Mouse (Mus musculus): ENCODE results near the gene Dpp6. TPM values are rescaled to one million over a fixed set of nuclear protein-coding genes. Genes with fewer than 3 reads are reported as not detected.

Dpp6 gene
- polyA plus RNA-seq, 1 experiment from 2014 or later: 22.8 TPM

DNA sequence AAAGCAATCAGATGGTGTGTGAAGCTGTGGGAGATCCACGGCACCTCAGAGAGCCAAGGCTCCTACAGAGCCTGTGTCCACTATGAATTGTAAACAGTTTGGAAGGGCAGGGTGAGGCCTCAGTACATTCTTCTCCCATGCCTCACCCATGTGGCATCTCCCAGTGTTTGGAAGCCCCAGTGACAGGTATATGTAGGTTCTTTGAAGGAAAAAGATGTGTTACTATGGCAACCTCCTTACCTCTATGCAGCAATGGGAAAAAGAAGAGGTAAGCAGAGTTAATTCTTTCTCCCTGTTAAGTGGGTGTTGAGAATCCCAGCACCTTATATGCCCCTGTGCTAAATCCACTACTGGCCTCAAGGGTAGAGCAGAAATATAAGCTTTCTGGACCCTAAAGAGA lies 351.5 kb downstream of the Dpp6 start:
- 83% methylated on average over 1 of the region's 1 CpGs for WGBS
- no peaks in the 10 kb centered on the region for H3K9me3 ChIP-seq

DNA sequence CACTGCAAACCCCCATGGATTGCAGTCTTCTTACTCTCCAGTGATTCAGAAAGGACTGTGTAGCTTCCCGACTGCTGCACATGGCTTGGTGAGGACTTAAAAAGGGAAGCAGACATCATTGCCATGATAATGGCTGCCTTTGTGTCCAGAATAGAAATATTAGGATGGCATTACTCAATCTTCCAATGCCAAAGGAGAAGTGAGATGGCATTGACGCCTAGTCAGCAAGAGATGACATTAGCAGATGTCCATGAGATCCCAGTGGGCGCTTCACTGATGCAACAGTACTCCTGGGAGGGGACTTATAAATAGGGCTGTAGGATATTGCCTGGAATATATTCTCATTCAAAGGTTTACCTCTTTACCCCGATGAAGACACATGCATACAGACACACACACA lies 368.0 kb downstream of the Dpp6 start:
- H3K4me3 ChIP-seq: no peak overlapping the region
- no peaks in the 10 kb centered on the region for H3K4me1 ChIP-seq
- H3K27ac ChIP-seq: no peak overlapping the region
- no peaks in the 10 kb centered on the region for H3K9me3 ChIP-seq
- H3K27me3 ChIP-seq (replicated peaks): no peaks in the 10 kb centered on the region
- ATAC-seq (ENCODE audit: low FRiP score, low read depth): no peak
- H3K9ac ChIP-seq: no peak overlapping the region
- H3K36me3 ChIP-seq: no peaks in the 10 kb centered on the region
- WGBS: 88% methylated on average over 4 of the region's 4 CpGs
- H3K4me2 ChIP-seq (replicated peaks): no peak overlapping the region

More for the DNA sequence above, 351.5 kb downstream of the Dpp6 start:
- Histone ChIP-seq H3K9ac (no peak overlapping the region), H3K4me3 (no peak overlapping the region), H3K36me3 (no peaks in the 10 kb centered on the region), H3K4me1 (no peaks in the 10 kb centered on the region), H3K27me3 (replicated peaks) (no peaks in the 10 kb centered on the region), H3K4me2 (replicated peaks) (no peak overlapping the region), H3K27ac (no peak overlapping the region)
- ATAC-seq (ENCODE audit: low FRiP score, low read depth): no peak

GRCm38 (mm10) chr5:27191242-27191969 lies 374.4 kb downstream of the Dpp6 start:
- ATAC-seq (ENCODE audit: low FRiP score, low read depth): peak; percentile 77

GRCm38 (mm10) chr5:27194157-27194556 lies 377.2 kb downstream of the Dpp6 start:
- H3K27me3 ChIP-seq (replicated peaks): no peaks in the 10 kb centered on the region
- WGBS: 94% methylated on average over 3 of the region's 3 CpGs
- no peak overlapping the region for H3K4me3 ChIP-seq
- no peak overlapping the region for H3K9ac ChIP-seq
- H3K4me1 ChIP-seq: no peaks in the 10 kb centered on the region
- no peaks in the 10 kb centered on the region for H3K9me3 ChIP-seq
- no peak overlapping the region for H3K4me2 ChIP-seq (replicated peaks)
- ATAC-seq (ENCODE audit: low FRiP score, low read depth): no peak
- no peaks in the 10 kb centered on the region for H3K36me3 ChIP-seq
- H3K27ac ChIP-seq: no peak overlapping the region

More at GRCm38 (mm10) chr5:27191242-27191969, 374.4 kb downstream of the Dpp6 start:
- H3K36me3 ChIP-seq: no peaks in the 10 kb centered on the region
- 62% methylated on average over 5 of the region's 5 CpGs for WGBS
- H3K4me3 ChIP-seq: no peak overlapping the region
- H3K9ac ChIP-seq: no peak overlapping the region
- H3K4me2 ChIP-seq (replicated peaks): no peak overlapping the region
- no peak overlapping the region for H3K27ac ChIP-seq
- H3K4me1 ChIP-seq: no peaks in the 10 kb centered on the region
- no peaks in the 10 kb centered on the region for H3K27me3 ChIP-seq (replicated peaks)
- H3K9me3 ChIP-seq: no peaks in the 10 kb centered on the region

GRCm38 (mm10) chr5:27194975-27195374 lies 378.0 kb downstream of the Dpp6 start:
- WGBS: 77% methylated on average over 1 of the region's 1 CpGs
- no peaks in the 10 kb centered on the region for H3K36me3 ChIP-seq
- no peaks in the 10 kb centered on the region for H3K4me1 ChIP-seq
- no peak for ATAC-seq (ENCODE audit: low FRiP score, low read depth)
- H3K4me3 ChIP-seq: no peak overlapping the region
- H3K27ac ChIP-seq: no peak overlapping the region
- H3K27me3 ChIP-seq (replicated peaks): no peaks in the 10 kb centered on the region
- H3K4me2 ChIP-seq (replicated peaks): no peak overlapping the region
- no peaks in the 10 kb centered on the region for H3K9me3 ChIP-seq
- H3K9ac ChIP-seq: no peak overlapping the region

DNA sequence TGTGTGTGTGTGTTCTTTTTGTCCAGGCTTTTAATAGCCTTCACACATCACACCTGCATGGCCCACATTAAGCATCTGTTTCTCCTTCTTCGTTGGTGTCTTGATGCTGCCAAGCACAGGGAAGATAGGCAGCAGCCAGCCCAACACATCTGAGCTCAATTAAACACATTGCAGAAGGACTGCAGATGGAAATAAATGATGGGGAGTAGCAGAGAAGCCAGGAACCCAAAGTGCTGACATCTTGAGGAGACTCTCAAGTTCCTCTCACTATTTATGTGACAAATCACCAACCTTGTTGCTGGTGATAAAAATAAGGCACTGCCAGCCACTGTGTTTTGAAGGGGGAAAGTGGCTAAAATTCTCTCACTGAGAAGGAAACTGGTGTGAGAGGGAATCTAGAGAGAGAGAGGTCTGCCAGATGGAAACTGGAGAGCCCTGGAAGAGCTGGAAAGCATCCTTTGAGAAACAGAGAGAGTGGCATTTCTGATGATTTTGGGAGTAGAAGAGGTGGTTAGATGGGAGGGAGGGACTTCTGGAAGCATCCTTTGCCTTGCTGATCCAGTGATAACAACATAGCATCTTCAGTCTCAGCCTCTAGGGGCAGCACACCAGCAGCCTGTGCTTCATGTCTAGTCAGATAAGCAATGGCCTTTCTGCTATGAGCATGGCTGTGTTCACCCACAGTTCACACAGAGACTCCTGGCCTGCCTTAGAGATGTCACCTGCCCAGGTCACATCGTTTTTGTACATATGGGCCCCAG lies 383.8 kb downstream of the Dpp6 start:
- Histone ChIP-seq H3K9ac (no peak overlapping the region), H3K27ac (no peak overlapping the region), H3K9me3 (no peaks in the 10 kb centered on the region), H3K4me3 (no peak overlapping the region), H3K36me3 (no peaks in the 10 kb centered on the region), H3K27me3 (replicated peaks) (no peaks in the 10 kb centered on the region), H3K4me1 (no peaks in the 10 kb centered on the region), H3K4me2 (replicated peaks) (no peak overlapping the region)
- WGBS: 64% methylated on average over 2 of the region's 2 CpGs
- ATAC-seq (ENCODE audit: low FRiP score, low read depth): no peak

DNA sequence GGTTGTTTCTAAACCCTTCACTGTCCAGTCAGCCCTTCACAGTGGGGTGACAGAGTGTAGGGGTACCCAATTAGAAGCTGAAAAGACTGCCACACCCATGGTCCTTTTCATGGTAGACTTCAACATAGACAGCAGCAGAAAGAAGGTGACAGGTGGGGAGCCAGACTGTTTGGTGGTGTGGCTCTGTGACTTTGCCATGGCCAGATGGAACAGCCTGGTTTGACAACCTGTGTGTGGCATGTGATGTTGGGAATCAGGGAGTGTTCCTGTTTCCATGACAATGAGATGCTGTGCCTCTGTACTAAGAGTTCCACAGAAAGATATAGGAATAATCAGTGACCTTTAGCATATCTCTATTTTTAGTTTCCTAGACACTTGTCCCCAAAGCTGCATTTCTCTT lies 386.1 kb downstream of the Dpp6 start:
- Histone ChIP-seq H3K9ac (no peak overlapping the region), H3K9me3 (no peaks in the 10 kb centered on the region), H3K4me3 (no peak overlapping the region), H3K27ac (no peak overlapping the region), H3K4me2 (replicated peaks) (no peak overlapping the region), H3K27me3 (replicated peaks) (no peaks in the 10 kb centered on the region), H3K4me1 (no peaks in the 10 kb centered on the region), H3K36me3 (no peaks in the 10 kb centered on the region)
- no peak for ATAC-seq (ENCODE audit: low FRiP score, low read depth)

DNA sequence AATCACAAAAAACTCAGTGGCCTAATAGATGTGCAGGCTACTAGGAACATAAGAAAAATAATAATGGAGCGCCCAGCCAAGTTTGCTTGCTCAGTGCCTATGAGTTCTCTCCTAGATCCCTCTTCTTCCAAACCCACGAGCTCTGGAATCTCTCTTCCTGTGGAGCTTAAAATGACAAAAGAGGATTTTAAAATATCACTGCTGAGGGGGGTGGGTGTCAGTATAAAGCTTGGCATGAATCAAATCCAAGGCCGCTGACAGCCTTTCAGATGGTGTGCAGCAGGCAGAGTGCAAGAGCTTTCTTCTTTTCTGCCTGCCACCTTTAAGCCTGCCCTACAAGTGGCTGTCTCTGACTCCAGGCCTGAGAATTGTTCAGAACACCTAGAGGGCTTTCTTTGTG lies 387.7 kb downstream of the Dpp6 start:
- Histone ChIP-seq H3K4me1 (no peaks in the 10 kb centered on the region), H3K27ac (no peak overlapping the region), H3K9me3 (no peaks in the 10 kb centered on the region), H3K4me2 (replicated peaks) (no peak overlapping the region), H3K4me3 (no peak overlapping the region), H3K27me3 (replicated peaks) (no peaks in the 10 kb centered on the region), H3K9ac (no peak overlapping the region), H3K36me3 (no peaks in the 10 kb centered on the region)
- ATAC-seq (ENCODE audit: low FRiP score, low read depth): no peak
- 76% methylated on average over 3 of the region's 3 CpGs for WGBS

GRCm38 (mm10) chr5:27205754-27206153 lies 388.8 kb downstream of the Dpp6 start:
- 81% methylated on average over 2 of the region's 2 CpGs for WGBS
- Histone ChIP-seq H3K36me3 (no peaks in the 10 kb centered on the region), H3K4me1 (no peaks in the 10 kb centered on the region), H3K9me3 (no peaks in the 10 kb centered on the region), H3K27me3 (replicated peaks) (no peaks in the 10 kb centered on the region), H3K9ac (no peak overlapping the region), H3K4me2 (replicated peaks) (no peak overlapping the region), H3K27ac (no peak overlapping the region), H3K4me3 (no peak overlapping the region)
- ATAC-seq (ENCODE audit: low FRiP score, low read depth): no peak

- H3K36me3 ChIP-seq: no peaks in the 10 kb centered on the region
- 87% methylated on average over 7 of the region's 7 CpGs for WGBS
- no peak overlapping the region for H3K9ac ChIP-seq
- no peaks in the 10 kb centered on the region for H3K9me3 ChIP-seq
- H3K4me3 ChIP-seq: no peak overlapping the region
- no peaks in the 10 kb centered on the region for H3K4me1 ChIP-seq
- no peak for ATAC-seq (ENCODE audit: low FRiP score, low read depth)
- no peaks in the 10 kb centered on the region for H3K27me3 ChIP-seq (replicated peaks)
- H3K4me2 ChIP-seq (replicated peaks): no peak overlapping the region
- H3K27ac ChIP-seq: no peak overlapping the region
Measured at GRCm38 (mm10) chr5:27206213-27206612, 389.2 kb downstream of the Dpp6 start.

DNA sequence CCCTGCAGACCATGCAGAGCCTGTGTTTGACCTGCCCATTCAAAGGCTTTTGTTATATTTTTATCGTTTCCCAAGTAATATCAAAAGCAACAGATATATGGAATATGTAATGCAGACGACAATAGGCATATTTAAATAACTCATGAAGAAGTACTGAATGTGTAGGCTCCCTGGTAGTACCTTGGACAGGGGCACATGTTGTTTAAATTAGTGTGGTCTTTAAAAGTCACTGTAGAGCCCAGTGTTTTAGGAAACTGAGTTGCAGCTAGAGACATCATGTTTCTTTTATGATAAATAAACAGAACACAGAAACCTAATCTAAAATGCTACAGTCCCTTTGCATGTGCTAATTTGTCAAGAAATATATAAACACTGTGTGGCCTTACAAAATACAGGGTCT lies 403.1 kb downstream of the Dpp6 start:
- no peak for ATAC-seq (ENCODE audit: low FRiP score, low read depth)
- no peaks in the 10 kb centered on the region for H3K9me3 ChIP-seq
- H3K27ac ChIP-seq: no peak overlapping the region
- H3K36me3 ChIP-seq: no peaks in the 10 kb centered on the region
- no peak overlapping the region for H3K9ac ChIP-seq
- WGBS: 88% methylated on average over 2 of the region's 2 CpGs
- no peaks in the 10 kb centered on the region for H3K27me3 ChIP-seq (replicated peaks)
- no peak overlapping the region for H3K4me3 ChIP-seq
- no peaks in the 10 kb centered on the region for H3K4me1 ChIP-seq
- no peak overlapping the region for H3K4me2 ChIP-seq (replicated peaks)

DNA sequence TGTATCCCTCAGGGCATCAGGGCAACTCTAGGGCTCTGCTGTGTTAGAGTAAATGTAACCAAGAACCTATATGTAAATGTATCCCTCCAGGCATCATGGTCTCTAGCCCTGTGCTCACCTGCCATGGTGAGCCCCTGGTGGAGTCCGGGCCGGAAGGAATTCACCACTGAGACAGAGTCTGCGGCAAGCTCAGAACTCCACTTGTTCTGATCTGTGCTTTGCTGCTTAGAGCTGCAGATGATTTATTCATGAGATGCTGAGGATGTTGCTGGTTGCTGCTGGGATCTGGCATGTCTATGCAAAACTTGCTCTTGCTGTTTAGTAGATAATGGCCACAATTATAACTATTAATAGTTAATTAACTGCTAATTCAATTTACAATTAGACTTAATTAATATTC lies 425.1 kb downstream of the Dpp6 start:
- H3K9ac ChIP-seq: no peak overlapping the region
- no peaks in the 10 kb centered on the region for H3K9me3 ChIP-seq
- no peaks in the 10 kb centered on the region for H3K27me3 ChIP-seq (replicated peaks)
- no peak overlapping the region for H3K4me3 ChIP-seq
- no peak overlapping the region for H3K27ac ChIP-seq
- no peak for ATAC-seq (ENCODE audit: low FRiP score, low read depth)
- H3K4me1 ChIP-seq: no peaks in the 10 kb centered on the region
- no peaks in the 10 kb centered on the region for H3K36me3 ChIP-seq
- WGBS: 81% methylated on average over 3 of the region's 3 CpGs
- H3K4me2 ChIP-seq (replicated peaks): no peak overlapping the region

DNA sequence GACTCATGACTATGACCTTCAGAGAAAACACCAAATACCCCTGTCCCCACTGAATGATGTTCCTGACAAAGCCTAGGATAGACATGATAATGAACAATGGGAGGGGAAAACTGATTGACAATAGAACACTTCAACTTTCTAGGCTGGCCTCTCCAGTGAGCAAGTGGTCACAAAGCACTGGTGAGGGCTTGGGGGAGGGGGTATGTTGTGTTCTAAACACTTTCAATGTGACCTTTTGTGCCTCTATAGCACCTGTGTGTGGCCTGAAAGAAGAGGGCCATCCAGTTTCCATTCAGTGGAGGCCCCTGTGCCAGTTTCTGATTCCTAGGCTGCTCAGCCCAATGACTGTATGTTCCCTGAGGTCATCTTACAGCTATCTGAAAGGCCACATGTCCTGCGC lies 426.2 kb downstream of the Dpp6 start:
- WGBS: 94% methylated on average over 1 of the region's 1 CpGs
- no peak overlapping the region for H3K27ac ChIP-seq
- H3K4me2 ChIP-seq (replicated peaks): no peak overlapping the region
- H3K27me3 ChIP-seq (replicated peaks): no peaks in the 10 kb centered on the region
- no peak overlapping the region for H3K4me3 ChIP-seq
- no peak overlapping the region for H3K9ac ChIP-seq
- ATAC-seq (ENCODE audit: low FRiP score, low read depth): no peak
- H3K9me3 ChIP-seq: no peaks in the 10 kb centered on the region
- H3K36me3 ChIP-seq: no peaks in the 10 kb centered on the region
- no peaks in the 10 kb centered on the region for H3K4me1 ChIP-seq

Data from neural tube, embryonic 12.5 days (tissue).